Comparison of ENCODE assay signal across 8 mouse cellular contexts in genomic region chr6:72390795-72391521, GRCm38 (mm10). TPM values are rescaled to one million over a fixed set of nuclear protein-coding genes. Genes with fewer than 3 reads are reported as not detected.
DNase-seq lines count a peak whose midpoint lies in the region; ATAC-seq and TF ChIP-seq lines count a peak whose summit lies in the region.

No protein-coding gene starts in this region.

- H3K4me3 ChIP-seq in G1E (ENCODE audit: low read depth, low read length) = peak overlapping the region; percentile 87
- peak overlapping the region; percentile 74 for H3K4me3 ChIP-seq in bone marrow macrophage, adult 2 months (ENCODE audit: insufficient read depth, low read length)
- no peak overlapping the region for H3K4me3 ChIP-seq in forebrain, postnatal 0 days (ENCODE audit: low read depth, low read length)
- peak overlapping the region; percentile 84 for H3K4me3 ChIP-seq in liver, embryonic 13.5 days (replicated peaks)

- no peak overlapping the region for H3K9ac ChIP-seq in forebrain, postnatal 0 days
- peak overlapping the region; percentile 98 for H3K9ac ChIP-seq in liver, embryonic 13.5 days

- peak overlapping the region; percentile 51 for H3K4me2 ChIP-seq in forebrain, postnatal 0 days (ENCODE audit: low read depth)
- H3K4me2 ChIP-seq in liver, embryonic 13.5 days = peak overlapping the region; percentile 93

- peak; percentile 23; the same call in 1 of the 2 replicates for ATAC-seq in G1E (ENCODE audit: extremely low read depth, insufficient number of reproducible peaks, low FRiP score, poor library complexity, severe bottlenecking)
- ATAC-seq in forebrain, postnatal 0 days = no peak
- ATAC-seq in inflammation-experienced regulatory T-cells, adult 6 months = peak; percentile 14
- ATAC-seq in liver, embryonic 13.5 days (ENCODE audit: low read depth) = peak; percentile 71
- ATAC-seq in monocyte, adult 5-6 weeks (replicated peaks; ENCODE audit: insufficient number of reproducible peaks, low FRiP score, low TSS enrichment, poor library complexity, severe bottlenecking) = no peak

- no peaks in the 10 kb centered on the region for H3K27me3 ChIP-seq in G1E (ENCODE audit: insufficient read depth, low read length)
- H3K27me3 ChIP-seq in forebrain, postnatal 0 days (ENCODE audit: insufficient read depth, low read length) = no peaks in the 10 kb centered on the region; the same call in 1 of the 2 replicates
- no peaks in the 10 kb centered on the region for H3K27me3 ChIP-seq in liver, embryonic 13.5 days

- peak; percentile 64 for DNase-seq in G1E (ENCODE audit: low spot score)
- no peak for DNase-seq in forebrain, postnatal 0 days
- DNase-seq in liver, embryonic 13.5 days = peak; percentile 67
- peak; percentile 58 for DNase-seq in naive thymus-derived CD4-positive, alpha-beta T cell, adult 2 months (ENCODE audit: low read depth)
- DNase-seq in urinary bladder, adult 2 months (ENCODE audit: low spot score) = no peak

- H3K27ac ChIP-seq in bone marrow macrophage, adult 2 months (ENCODE audit: insufficient read depth, low read depth, low read length) = peak overlapping the region; percentile 93
- H3K27ac ChIP-seq in forebrain, postnatal 0 days (ENCODE audit: low read depth, low read length) = no peak overlapping the region
- peak overlapping the region; percentile 100 for H3K27ac ChIP-seq in liver, embryonic 13.5 days

- no peak for TF ChIP-seq POLR2A in bone marrow macrophage, adult 2 months (IDR thresholded peaks at IDR 0.05; ENCODE audit: borderline replicate concordance, low read depth, low read length)

- peaks cover 74% of the 10 kb centered on the region for H3K4me1 ChIP-seq in G1E (ENCODE audit: insufficient read depth, low read depth, low read length)
- H3K4me1 ChIP-seq in bone marrow macrophage, adult 2 months (ENCODE audit: control insufficient read depth, insufficient read depth, low read length) = peaks cover 39% of the 10 kb centered on the region
- H3K4me1 ChIP-seq in forebrain, postnatal 0 days (ENCODE audit: insufficient read depth) = 0 out of 2 replicates have a peak, but pooled peaks cover 4% of the 10 kb centered on the region
- H3K4me1 ChIP-seq in liver, embryonic 13.5 days (replicated peaks) = peaks cover 75% of the 10 kb centered on the region

- TF ChIP-seq CTCF in G1E (IDR thresholded peaks at IDR 0.05; ENCODE audit: low read depth, low read length) = no peak
- TF ChIP-seq CTCF in bone marrow macrophage, adult 2 months (IDR thresholded peaks at IDR 0.05; ENCODE audit: low read depth, low read length) = no peak
- TF ChIP-seq CTCF in forebrain, postnatal 0 days (IDR thresholded peaks at IDR 0.05; ENCODE audit: low read depth) = no peak

- 23% methylated on average over 12 of the region's 12 CpGs for WGBS in forebrain, postnatal 0 days
- 3% methylated on average over 12 of the region's 12 CpGs for WGBS in liver, embryonic 13.5 days (ENCODE audit: insufficient replicate concordance)

- peaks cover 77% of the 10 kb centered on the region for H3K36me3 ChIP-seq in G1E (replicated peaks)
- no peaks in the 10 kb centered on the region for H3K36me3 ChIP-seq in forebrain, postnatal 0 days (ENCODE audit: insufficient read depth)
- H3K36me3 ChIP-seq in liver, embryonic 13.5 days = peaks cover 47% of the 10 kb centered on the region

- H3K9me3 ChIP-seq in G1E (replicated peaks) = no peaks in the 10 kb centered on the region
- H3K9me3 ChIP-seq in forebrain, postnatal 0 days (ENCODE audit: low read length) = no peaks in the 10 kb centered on the region
- no peaks in the 10 kb centered on the region for H3K9me3 ChIP-seq in liver, embryonic 13.5 days (replicated peaks)

RNA-seq across cellular contexts. Expression of gene Vamp8, which starts 0.5 kb away (rescaled TPM):
- total RNA-seq in G1E (2014; fragmentation: Nextera tagmentation) (58.1 and 72.6 TPM in 2 replicates), G1E (2017) (516 and 572 TPM in 2 replicates)
- 147 and 261 TPM in 2 replicates for polyA plus RNA-seq in G1E (2012)
- polyA plus RNA-seq in bone marrow macrophage, adult 2 months (2012; ENCODE audit: insufficient read depth, insufficient read length, missing spikeins) = 348 and 352 TPM in 2 replicates
- 10.3 and 11.8 TPM in 2 replicates for total RNA-seq in forebrain, postnatal 0 days (2014; rRNA removed)
- 21.3 and 27.1 TPM in 2 replicates for polyA plus RNA-seq in forebrain, postnatal 0 days (2015; fragmentation: Nextera tagmentation; extraction: Ambion mirVana)
- 100 to 1,000 TPM; 338 to 440 (median 338) TPM for polyA plus RNA-seq in inflammation-experienced regulatory T-cells, adult 6 months (2017; shearing (Covaris generic))
- polyA plus RNA-seq in liver, embryonic 13.5 days (2015; fragmentation: Nextera tagmentation; extraction: Ambion mirVana) = 249 and 260 TPM in 2 replicates
- 258 and 282 TPM in 2 replicates for polyA plus RNA-seq in urinary bladder, adult 2 months (2012; rRNA removed)
- 202 to 246 TPM (median 207 TPM) in 3 replicates for total RNA-seq in monocyte, adult 5-6 weeks (2017)

RNA-seq across cellular contexts. Expression of gene Vamp5, which starts 10.7 kb away (rescaled TPM):
- total RNA-seq in G1E (2014; fragmentation: Nextera tagmentation) (187 and 244 TPM in 2 replicates), G1E (2017) (163 and 182 TPM in 2 replicates)
- 133 and 183 TPM in 2 replicates for polyA plus RNA-seq in G1E (2012)
- 5.3 and 10.5 TPM in 2 replicates for polyA plus RNA-seq in bone marrow macrophage, adult 2 months (2012; ENCODE audit: insufficient read depth, insufficient read length, missing spikeins)
- total RNA-seq in forebrain, postnatal 0 days (2014; rRNA removed) = 12.7 and 17.1 TPM in 2 replicates
- polyA plus RNA-seq in forebrain, postnatal 0 days (2015; fragmentation: Nextera tagmentation; extraction: Ambion mirVana) = 11.6 and 13.1 TPM in 2 replicates
- polyA plus RNA-seq in inflammation-experienced regulatory T-cells, adult 6 months (2017; shearing (Covaris generic)) = 10 to 100 TPM; 67.7 to 70.9 (median 69.7) TPM
- polyA plus RNA-seq in liver, embryonic 13.5 days (2015; fragmentation: Nextera tagmentation; extraction: Ambion mirVana) = 99.0 and 99.7 TPM in 2 replicates
- polyA plus RNA-seq in urinary bladder, adult 2 months (2012; rRNA removed) = 91.1 and 102 TPM in 2 replicates
- total RNA-seq in monocyte, adult 5-6 weeks (2017) = 6.6 to 20.9 TPM (median 13.2 TPM) in 3 replicates

RNA-seq across cellular contexts. Expression of gene Ggcx, which starts 23.1 kb away (rescaled TPM):
- total RNA-seq in G1E (2014; fragmentation: Nextera tagmentation) (25.9 and 27.8 TPM in 2 replicates), G1E (2017) (9.2 and 12.4 TPM in 2 replicates)
- 6.5 and 6.7 TPM in 2 replicates for polyA plus RNA-seq in G1E (2012)
- polyA plus RNA-seq in bone marrow macrophage, adult 2 months (2012; ENCODE audit: insufficient read depth, insufficient read length, missing spikeins) = 15.7 and 18.3 TPM in 2 replicates
- 11.9 and 25.3 TPM in 2 replicates for total RNA-seq in forebrain, postnatal 0 days (2014; rRNA removed)
- polyA plus RNA-seq in forebrain, postnatal 0 days (2015; fragmentation: Nextera tagmentation; extraction: Ambion mirVana) = 7.5 and 9.9 TPM in 2 replicates
- polyA plus RNA-seq in inflammation-experienced regulatory T-cells, adult 6 months (2017; shearing (Covaris generic)) = 1 to 10 TPM; 5.6 to 6.5 (median 5.9) TPM
- polyA plus RNA-seq in liver, embryonic 13.5 days (2015; fragmentation: Nextera tagmentation; extraction: Ambion mirVana) = 15.8 and 21.9 TPM in 2 replicates
- polyA plus RNA-seq in urinary bladder, adult 2 months (2012; rRNA removed) = 27.3 and 31.4 TPM in 2 replicates
- total RNA-seq in monocyte, adult 5-6 weeks (2017) = 10.1 to 13.9 TPM (median 11.1 TPM) in 3 replicates

RNA-seq across cellular contexts. Expression of gene Rnf181, which starts 24.2 kb away (rescaled TPM):
- total RNA-seq in G1E (2014; fragmentation: Nextera tagmentation) (238 and 244 TPM in 2 replicates), G1E (2017) (153 and 179 TPM in 2 replicates)
- polyA plus RNA-seq in G1E (2012) = 120 and 165 TPM in 2 replicates
- 97.4 and 105 TPM in 2 replicates for polyA plus RNA-seq in bone marrow macrophage, adult 2 months (2012; ENCODE audit: insufficient read depth, insufficient read length, missing spikeins)
- 66.9 and 76.3 TPM in 2 replicates for total RNA-seq in forebrain, postnatal 0 days (2014; rRNA removed)
- polyA plus RNA-seq in forebrain, postnatal 0 days (2015; fragmentation: Nextera tagmentation; extraction: Ambion mirVana) = 117 and 124 TPM in 2 replicates
- 100 to 1,000 TPM; 107 to 150 (median 144) TPM for polyA plus RNA-seq in inflammation-experienced regulatory T-cells, adult 6 months (2017; shearing (Covaris generic))
- polyA plus RNA-seq in liver, embryonic 13.5 days (2015; fragmentation: Nextera tagmentation; extraction: Ambion mirVana) = 76.9 and 82.6 TPM in 2 replicates
- 88.8 and 100 TPM in 2 replicates for polyA plus RNA-seq in urinary bladder, adult 2 months (2012; rRNA removed)
- total RNA-seq in monocyte, adult 5-6 weeks (2017) = 51.8 to 77.7 TPM (median 56.1 TPM) in 3 replicates

RNA-seq across cellular contexts. Expression of gene Tmem150a, which starts 35.7 kb away (rescaled TPM):
- total RNA-seq in G1E (2014; fragmentation: Nextera tagmentation) (5.5 and 6.0 TPM in 2 replicates), G1E (2017) (0.55 and 1.2 TPM in 2 replicates)
- polyA plus RNA-seq in G1E (2012) = 5.1 and 5.6 TPM in 2 replicates
- polyA plus RNA-seq in bone marrow macrophage, adult 2 months (2012; ENCODE audit: insufficient read depth, insufficient read length, missing spikeins) = 3.0 and 3.6 TPM in 2 replicates
- 22.9 and 24.3 TPM in 2 replicates for total RNA-seq in forebrain, postnatal 0 days (2014; rRNA removed)
- polyA plus RNA-seq in forebrain, postnatal 0 days (2015; fragmentation: Nextera tagmentation; extraction: Ambion mirVana) = 17.2 and 17.5 TPM in 2 replicates
- polyA plus RNA-seq in inflammation-experienced regulatory T-cells, adult 6 months (2017; shearing (Covaris generic)) = 1 to 10 TPM in 1 of 3 experiments, under 1 TPM in 2; 0.57 to 1.1 (median 0.67) TPM
- polyA plus RNA-seq in liver, embryonic 13.5 days (2015; fragmentation: Nextera tagmentation; extraction: Ambion mirVana) = 32.5 and 37.9 TPM in 2 replicates
- polyA plus RNA-seq in urinary bladder, adult 2 months (2012; rRNA removed) = 26.6 and 27.0 TPM in 2 replicates
- 1.4 to 2.3 TPM in 2 of 3 replicates, not detected in the other for total RNA-seq in monocyte, adult 5-6 weeks (2017)

Comparison
In these comparisons a context has a peak if more than half of its experiments do, and no peak if none do; other contexts are left out.
1. ATAC-seq: peak in G1E (single experiment), inflammation-experienced regulatory T-cells, adult 6 months (single experiment) and liver, embryonic 13.5 days (single experiment); none in forebrain, postnatal 0 days (single experiment) and monocyte, adult 5-6 weeks (single experiment).
2. DNase-seq: peak in G1E (single experiment), liver, embryonic 13.5 days (single experiment) and naive thymus-derived CD4-positive, alpha-beta T cell, adult 2 months (single experiment); none in forebrain, postnatal 0 days (single experiment) and urinary bladder, adult 2 months (single experiment).